Mouse (Mus musculus) MEL (cell line): ENCODE measurements around the gene Ppbp. TPM values are rescaled to one million over a fixed set of nuclear protein-coding genes. Genes with fewer than 3 reads are reported as not detected.

Experiments
- DNase-seq: peaks from one replicate; pipeline ENCODE4 v3.0.0; 2011; ENCODE audit warnings: low read depth, low spot score
- H3K27ac ChIP-seq: 2 replicates; pipeline ENCODE4 v1.5.1; 2012; ENCODE audit warnings: low read depth, mild to moderate bottlenecking, control low read depth, low read length, moderate library complexity; ENCODE audit not compliant: control insufficient read depth
- H3K27me3 ChIP-seq, 2 experiments: fragments of 150-350 bp in 1 of 2; sonication (generic) in 1 of 2; 2 replicates each; pipeline ENCODE4 v1.6.1; 2012; ENCODE audit warnings: low read length in 2 of 2, mild to moderate bottlenecking in 2 of 2, improper control_type of control experiment in 1 of 2, moderate library complexity in 1 of 2; ENCODE audit not compliant: insufficient read depth in 2 of 2, control insufficient read depth in 1 of 2
- H3K36me3 ChIP-seq, 2 experiments: 2 replicates each; pipeline ENCODE4 v1.6.1; 2012 to 2014; ENCODE audit warnings: low read length in 2 of 2, improper control_type of control experiment in 1 of 2, inconsistent platforms in 1 of 2, mild to moderate bottlenecking in 1 of 2; ENCODE audit not compliant: insufficient read depth in 2 of 2, control insufficient read depth in 1 of 2
- H3K4me1 ChIP-seq, 2 experiments: fragments of 150-350 bp in 1 of 2; sonication (generic) in 1 of 2; 2 replicates each; pipeline ENCODE4 v1.6.1; 2012; ENCODE audit warnings: low read length in 2 of 2, improper control_type of control experiment in 1 of 2, mild to moderate bottlenecking in 1 of 2; ENCODE audit not compliant: insufficient read depth in 2 of 2, control insufficient read depth in 1 of 2
- H3K4me3 ChIP-seq, 2 experiments: fragments of 150-350 bp in 1 of 2; sonication (generic) in 1 of 2; 2 replicates each; pipeline ENCODE4 v1.5.1; 2012; ENCODE audit warnings: low read depth in 2 of 2, low read length in 2 of 2, mild to moderate bottlenecking in 2 of 2, moderate library complexity in 2 of 2, control low read depth in 1 of 2, improper control_type of control experiment in 1 of 2; ENCODE audit not compliant: control insufficient read depth in 1 of 2, insufficient read depth in 1 of 2
- H3K79me2 ChIP-seq: 2 replicates; pipeline ENCODE4 v1.6.1; 2012; ENCODE audit warnings: mild to moderate bottlenecking, low read length, moderate library complexity; ENCODE audit not compliant: control insufficient read depth, poor library complexity, insufficient read depth
- H3K9ac ChIP-seq: 2 replicates; pipeline ENCODE4 v1.6.1; 2012; ENCODE audit warnings: low read depth, mild to moderate bottlenecking, control low read depth, low read length, moderate library complexity; ENCODE audit not compliant: control insufficient read depth, poor library complexity, severe bottlenecking
- H3K9me3 ChIP-seq: fragments of 150-350 bp; sonication (generic); replicated peaks from 2 replicates; pipeline ENCODE4 v1.6.1; 2012; ENCODE audit warnings: mild to moderate bottlenecking, low read length, improper control_type of control experiment, moderate library complexity; ENCODE audit not compliant: insufficient read depth
- CHD2 ChIP-seq: IDR thresholded peaks from 2 replicates; pipeline ENCODE4 v1.6.1; 2011; ENCODE audit warnings: low read length, improper control_type of control experiment
- CTCF ChIP-seq, 3 experiments: IDR thresholded peaks in 2 of 3; conservative IDR thresholded peaks in 1 of 3; 2 replicates each; pipeline ENCODE4 v1.5.1; 2011 to 2012; ENCODE audit warnings: low read length in 3 of 3, low read depth in 2 of 3, mild to moderate bottlenecking in 2 of 3, improper control_type of control experiment in 1 of 3, inconsistent platforms in 1 of 3, mixed read lengths in 1 of 3, moderate library complexity in 1 of 3; ENCODE audit not compliant: control insufficient read depth in 1 of 3, insufficient read depth in 1 of 3, poor library complexity in 1 of 3, severe bottlenecking in 1 of 3
- EP300 ChIP-seq, 2 experiments: IDR thresholded peaks; 2 replicates each; pipeline ENCODE4 v1.6.1; 2011; ENCODE audit warnings: improper control_type of control experiment in 2 of 2, low read length in 2 of 2, low read depth in 1 of 2, mild to moderate bottlenecking in 1 of 2
- ETS1 ChIP-seq: IDR thresholded peaks from 2 replicates; pipeline ENCODE4 v1.6.1; 2012; ENCODE audit warnings: low read depth, mild to moderate bottlenecking, inconsistent platforms, low read length, improper control_type of control experiment, moderate library complexity
- GABPA ChIP-seq: IDR thresholded peaks from 2 replicates; pipeline ENCODE4 v1.6.1; 2012; ENCODE audit warnings: low read depth, mild to moderate bottlenecking, inconsistent platforms, low read length, improper control_type of control experiment, moderate library complexity
- GATA1 ChIP-seq: IDR thresholded peaks from 2 replicates; pipeline ENCODE4 v1.6.1; 2011; ENCODE audit warnings: low read depth, low read length, improper control_type of control experiment
- KAT2A ChIP-seq: conservative IDR thresholded peaks from 2 replicates; pipeline ENCODE4 v1.6.1; 2012; ENCODE audit warnings: low read depth, low read length, improper control_type of control experiment, inconsistent platforms
- MAFK ChIP-seq: IDR thresholded peaks from 2 replicates; pipeline ENCODE4 v1.6.1; 2011; ENCODE audit warnings: low read depth, mild to moderate bottlenecking, low read length, improper control_type of control experiment, borderline replicate concordance
- MAZ ChIP-seq: IDR thresholded peaks from 2 replicates; pipeline ENCODE4 v1.6.1; 2012; ENCODE audit warnings: low read depth, mild to moderate bottlenecking, inconsistent platforms, low read length, improper control_type of control experiment
- MEF2A ChIP-seq: IDR thresholded peaks from 2 replicates; pipeline ENCODE4 v1.6.1; 2014; ENCODE audit warnings: low read depth, mild to moderate bottlenecking, inconsistent platforms, low read length, improper control_type of control experiment; ENCODE audit not compliant: poor library complexity, insufficient replicate concordance, severe bottlenecking; ENCODE audit errors: extremely low read depth
- MXI1 ChIP-seq: IDR thresholded peaks from 2 replicates; pipeline ENCODE4 v1.6.1; 2011; ENCODE audit warnings: mild to moderate bottlenecking, low read depth, low read length, improper control_type of control experiment
- MYC ChIP-seq: IDR thresholded peaks from 2 replicates; pipeline ENCODE4 v1.6.1; 2011; ENCODE audit warnings: low read depth, mild to moderate bottlenecking, low read length, improper control_type of control experiment, moderate library complexity
- NELFE ChIP-seq: IDR thresholded peaks from 2 replicates; pipeline ENCODE4 v1.6.1; 2011; ENCODE audit warnings: low read depth, low read length, improper control_type of control experiment
- NRF1 ChIP-seq: IDR thresholded peaks from 2 replicates; pipeline ENCODE4 v1.6.1; 2014; ENCODE audit warnings: low read depth, mild to moderate bottlenecking, inconsistent platforms, low read length, improper control_type of control experiment, moderate library complexity; ENCODE audit not compliant: poor library complexity, insufficient read depth, severe bottlenecking
- POLR2A ChIP-seq, 2 experiments: IDR thresholded peaks; 2 replicates each; pipeline ENCODE4 v1.6.1; 2011 to 2012; ENCODE audit warnings: low read length in 2 of 2, mild to moderate bottlenecking in 2 of 2, control low read depth in 1 of 2, improper control_type of control experiment in 1 of 2, low read depth in 1 of 2, moderate library complexity in 1 of 2; ENCODE audit not compliant: control insufficient read depth in 1 of 2, insufficient read depth in 1 of 2, poor library complexity in 1 of 2
- POLR2AphosphoS2 ChIP-seq: IDR thresholded peaks from 2 replicates; pipeline ENCODE4 v1.6.1; 2011; ENCODE audit warnings: low read length, improper control_type of control experiment
- RAD21 ChIP-seq: IDR thresholded peaks from 2 replicates; pipeline ENCODE4 v1.6.1; 2011; ENCODE audit warnings: mild to moderate bottlenecking, low read depth, low read length, improper control_type of control experiment
- RCOR1 ChIP-seq: IDR thresholded peaks from 2 replicates; pipeline ENCODE4 v1.6.1; 2012; ENCODE audit warnings: low read depth, mild to moderate bottlenecking, inconsistent platforms, low read length, improper control_type of control experiment
- SMC3 ChIP-seq: IDR thresholded peaks from 2 replicates; pipeline ENCODE4 v1.6.1; 2011; ENCODE audit warnings: low read depth, low read length, improper control_type of control experiment
- USF1 ChIP-seq: IDR thresholded peaks from 2 replicates; pipeline ENCODE4 v1.6.1; 2014; ENCODE audit warnings: low read depth, mild to moderate bottlenecking, inconsistent platforms, low read length, improper control_type of control experiment, moderate library complexity
- USF2 ChIP-seq, 2 experiments: IDR thresholded peaks; 2 replicates each; pipeline ENCODE4 v1.6.1; 2011 to 2012; ENCODE audit warnings: improper control_type of control experiment in 2 of 2, low read length in 2 of 2, borderline replicate concordance in 1 of 2, inconsistent platforms in 1 of 2, low read depth in 1 of 2, mild to moderate bottlenecking in 1 of 2; ENCODE audit not compliant: insufficient read depth in 1 of 2
- ZC3H11A ChIP-seq: IDR thresholded peaks from 2 replicates; pipeline ENCODE4 v1.6.1; 2012; ENCODE audit warnings: low read depth, mild to moderate bottlenecking, inconsistent platforms, low read length, improper control_type of control experiment
- ZMIZ1 ChIP-seq: IDR thresholded peaks from 2 replicates; pipeline ENCODE4 v1.6.1; 2012; ENCODE audit warnings: low read depth, mild to moderate bottlenecking, inconsistent platforms, low read length, improper control_type of control experiment, moderate library complexity
- ZNF384 ChIP-seq: IDR thresholded peaks from 2 replicates; pipeline ENCODE4 v1.6.1; 2012; ENCODE audit warnings: low read depth, mild to moderate bottlenecking, inconsistent platforms, low read length, improper control_type of control experiment
- polyA plus RNA-seq, 2 experiments: library from polyadenylated mRNA; stranded (reverse) in 1 of 2; unstranded in 1 of 2; fragments of >175 nt in 1 of 2; fragments of >200 nt in 1 of 2; gene quantifications; 2 replicates each; pipeline versions ENCODE4 v1.2.1 to v1.2.4; 2012; ENCODE audit warnings: low replicate concordance in 2 of 2, low read depth in 1 of 2; ENCODE audit not compliant: insufficient read length in 2 of 2, insufficient read depth in 1 of 2, missing spikeins in 1 of 2
- total RNA-seq: library from RNA; depleted of rRNA; stranded (reverse); fragments of 300-350 nt; gene quantifications from 2 replicates; pipeline ENCODE4 v1.2.3, GENCODE M21; 2012

Gene Ppbp
- total and polyA plus RNA-seq, 3 experiments: 0.12 TPM; not detected in 2

DNA sequence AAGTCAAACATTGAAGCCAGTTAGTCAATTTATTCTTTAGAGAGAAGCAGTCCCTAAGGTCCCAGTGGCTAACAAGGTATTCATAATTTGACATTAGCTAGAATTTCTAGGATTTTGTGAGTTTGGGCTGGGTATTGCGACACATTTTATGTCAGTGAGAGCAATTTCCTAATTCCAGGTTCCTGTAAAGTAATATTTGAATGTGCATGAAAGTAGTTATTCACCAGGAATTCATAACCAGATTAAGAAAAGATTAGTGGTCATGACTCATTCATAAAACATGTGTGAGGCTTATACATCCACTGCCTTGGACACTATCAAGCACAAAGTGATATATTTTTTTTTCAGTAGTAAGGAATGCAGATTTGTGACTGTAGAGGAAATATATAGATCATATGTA is 14.4 kb upstream of the Ppbp start:
- TF ChIP-seq CTCF (IDR thresholded peaks at IDR 0.05 in 2 of 3, conservative IDR thresholded peaks at IDR 0.05 in 1 of 3; ENCODE audit: control insufficient read depth in 1 of 3, insufficient read depth in 1 of 3, low read depth in 2 of 3, low read length in 3 of 3, poor library complexity in 1 of 3, severe bottlenecking in 1 of 3): no peak
- no peak for TF ChIP-seq GABPA
- no peak for TF ChIP-seq MAZ
- TF ChIP-seq RCOR1: no peak
- TF ChIP-seq NRF1: no peak
- no peak overlapping the region for H3K9ac ChIP-seq
- H3K27me3 ChIP-seq: no peaks in the 10 kb centered on the region; a peak in 1 of 4 replicates
- no peaks in the 10 kb centered on the region for H3K9me3 ChIP-seq
- H3K4me1 ChIP-seq: peaks cover 0 to 5% of the 10 kb centered on the region in 2 experiments; a peak in 3 of 4 replicates
- no peak overlapping the region for H3K27ac ChIP-seq
- no peak for DNase-seq
- no peaks in the 10 kb centered on the region for H3K79me2 ChIP-seq
- H3K4me3 ChIP-seq: no peak overlapping the region
- peaks cover 0 to 8% of the 10 kb centered on the region in 2 experiments; a peak in 2 of 4 replicates for H3K36me3 ChIP-seq

DNA sequence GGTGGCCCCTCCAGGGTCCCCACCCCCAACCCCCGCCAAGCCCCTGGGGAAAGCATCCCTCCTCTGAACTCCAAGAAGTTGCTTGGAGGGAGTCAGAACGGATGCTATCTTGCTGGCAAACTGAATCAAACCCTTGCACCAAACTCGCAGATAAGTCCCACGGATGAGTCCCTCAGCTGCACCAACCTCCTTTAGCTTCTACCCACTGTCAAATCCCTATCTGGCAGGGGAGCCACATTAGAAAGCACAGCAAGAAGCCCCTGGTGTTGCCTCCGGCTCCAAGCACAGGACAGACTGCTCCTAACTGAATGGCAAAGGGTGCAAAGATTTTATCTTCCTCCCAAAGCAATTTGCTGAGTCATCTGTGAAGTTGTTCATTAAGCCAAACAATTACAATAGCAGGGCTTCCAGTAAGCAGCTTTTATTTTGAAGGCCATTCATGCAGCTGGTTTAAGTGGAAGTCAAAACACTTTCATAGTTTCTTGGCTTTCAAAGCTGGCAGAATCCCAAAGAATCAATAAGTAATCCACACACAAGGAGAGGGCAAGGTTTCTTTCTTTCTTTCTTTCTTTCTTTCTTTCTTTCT is 10.2 kb upstream of the Ppbp start:
- peaks cover 0 to 6% of the 10 kb centered on the region in 2 experiments; a peak in 3 of 4 replicates for H3K4me1 ChIP-seq
- no peak overlapping the region for H3K27ac ChIP-seq
- H3K36me3 ChIP-seq: peaks cover 0 to 8% of the 10 kb centered on the region in 2 experiments; a peak in 2 of 4 replicates
- H3K4me3 ChIP-seq: no peak overlapping the region
- no peak for TF ChIP-seq USF1
- peak; percentile 64 for TF ChIP-seq ETS1
- TF ChIP-seq ZNF384: no peak
- TF ChIP-seq RAD21: no peak
- TF ChIP-seq GABPA: peak; percentile 81; the same call in 1 of the 2 replicates
- no peak for TF ChIP-seq SMC3
- peak in 1 of 2 experiments; percentile 51; a peak in 1 of 4 replicates for TF ChIP-seq EP300 (IDR thresholded peaks at IDR 0.05; ENCODE audit: low read depth in 1 of 2, low read length in 2 of 2)
- TF ChIP-seq POLR2AphosphoS2: no peak
- TF ChIP-seq KAT2A: no peak
- TF ChIP-seq MAFK: peak; percentile 70; the same call in 1 of the 2 replicates
- no peak for TF ChIP-seq CTCF (IDR thresholded peaks at IDR 0.05 in 2 of 3, conservative IDR thresholded peaks at IDR 0.05 in 1 of 3; ENCODE audit: control insufficient read depth in 1 of 3, insufficient read depth in 1 of 3, low read depth in 2 of 3, low read length in 3 of 3, poor library complexity in 1 of 3, severe bottlenecking in 1 of 3)
- no peak for TF ChIP-seq NRF1
- TF ChIP-seq RCOR1: no peak
- no peak for TF ChIP-seq CHD2
- no peak for TF ChIP-seq MXI1
- TF ChIP-seq ZC3H11A: no peak
- no peak for TF ChIP-seq POLR2A (IDR thresholded peaks at IDR 0.05; ENCODE audit: control insufficient read depth in 1 of 2, insufficient read depth in 1 of 2, low read depth in 1 of 2, low read length in 2 of 2, poor library complexity in 1 of 2)
- no peak for TF ChIP-seq MEF2A
- no peak for TF ChIP-seq NELFE
- TF ChIP-seq USF2 (IDR thresholded peaks at IDR 0.05; ENCODE audit: borderline replicate concordance in 1 of 2, insufficient read depth in 1 of 2, low read depth in 1 of 2, low read length in 2 of 2): no peak
- TF ChIP-seq MYC: no peak
- TF ChIP-seq GATA1: peak; percentile 40; the same call in 1 of the 2 replicates
- no peak for TF ChIP-seq ZMIZ1
- DNase-seq: peak; percentile 65
- no peaks in the 10 kb centered on the region for H3K79me2 ChIP-seq
- no peaks in the 10 kb centered on the region for H3K27me3 ChIP-seq
- no peaks in the 10 kb centered on the region for H3K9me3 ChIP-seq
- H3K9ac ChIP-seq: 0 out of 2 replicates have a peak overlapping the region, but pooled peaks have one; percentile 14
